Mouse (Mus musculus): ENCODE data around the gene H2-T22. TPM values are rescaled to one million over a fixed set of nuclear protein-coding genes. Genes with fewer than 3 reads are reported as not detected.

H2-T22 gene
- total RNA-seq, 4 experiments from 2014 or later, result 17.7 to 21.2 (median 18.6) TPM

- DNase-seq (ENCODE audit: low spot score in 2 of 2), result no peak
Observed at GRCm38 (mm10) chr17:35998545-35999305, 43.8 kb downstream of the H2-T22 start.

- no peak for DNase-seq (ENCODE audit: low spot score in 2 of 2)
Observed at GRCm38 (mm10) chr17:35997713-35998510, 44.6 kb downstream of the H2-T22 start.

DNA sequence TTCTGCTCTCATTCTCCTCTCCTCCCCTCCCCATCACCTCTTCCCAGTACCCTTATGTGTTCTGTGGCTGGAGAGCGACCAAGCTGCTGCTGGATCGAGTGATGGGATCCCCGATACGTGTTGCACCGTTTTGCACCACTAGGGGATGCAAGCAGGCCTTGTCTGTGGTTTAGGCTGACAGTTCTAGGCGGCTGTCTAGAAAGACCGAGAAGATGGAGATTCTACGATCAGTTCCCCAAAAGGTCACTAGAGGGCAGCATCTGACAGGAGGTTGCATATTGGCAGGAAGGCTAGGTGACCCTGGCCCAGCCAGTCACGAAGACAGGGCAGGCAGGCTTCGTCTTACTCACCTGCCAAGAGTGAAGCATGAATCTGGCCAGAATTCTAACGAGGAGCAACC lies 45.6 kb downstream of the H2-T22 start:
- DNase-seq (ENCODE audit: low spot score in 2 of 2), result peak; percentile 81 to 90

DNA sequence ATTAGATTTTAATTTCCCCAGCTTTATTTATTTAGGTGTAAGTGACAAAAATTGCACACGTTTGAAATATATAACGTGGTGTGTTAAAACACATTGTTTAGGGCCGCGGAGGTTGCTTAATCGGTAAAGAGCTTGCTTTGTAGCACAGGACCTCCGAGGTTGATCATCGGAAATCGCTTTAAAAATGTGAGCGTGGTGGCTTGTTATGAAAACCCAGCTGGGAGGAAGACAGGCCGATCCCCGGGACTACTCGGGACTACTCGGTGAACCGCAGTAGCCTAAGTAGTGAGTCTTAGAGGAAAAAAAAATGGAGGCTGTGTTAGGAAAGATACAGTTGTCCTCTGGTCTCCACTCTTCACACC lies 47.7 kb downstream of the H2-T22 start:
- no peak for DNase-seq (ENCODE audit: low spot score in 2 of 2)

DNA sequence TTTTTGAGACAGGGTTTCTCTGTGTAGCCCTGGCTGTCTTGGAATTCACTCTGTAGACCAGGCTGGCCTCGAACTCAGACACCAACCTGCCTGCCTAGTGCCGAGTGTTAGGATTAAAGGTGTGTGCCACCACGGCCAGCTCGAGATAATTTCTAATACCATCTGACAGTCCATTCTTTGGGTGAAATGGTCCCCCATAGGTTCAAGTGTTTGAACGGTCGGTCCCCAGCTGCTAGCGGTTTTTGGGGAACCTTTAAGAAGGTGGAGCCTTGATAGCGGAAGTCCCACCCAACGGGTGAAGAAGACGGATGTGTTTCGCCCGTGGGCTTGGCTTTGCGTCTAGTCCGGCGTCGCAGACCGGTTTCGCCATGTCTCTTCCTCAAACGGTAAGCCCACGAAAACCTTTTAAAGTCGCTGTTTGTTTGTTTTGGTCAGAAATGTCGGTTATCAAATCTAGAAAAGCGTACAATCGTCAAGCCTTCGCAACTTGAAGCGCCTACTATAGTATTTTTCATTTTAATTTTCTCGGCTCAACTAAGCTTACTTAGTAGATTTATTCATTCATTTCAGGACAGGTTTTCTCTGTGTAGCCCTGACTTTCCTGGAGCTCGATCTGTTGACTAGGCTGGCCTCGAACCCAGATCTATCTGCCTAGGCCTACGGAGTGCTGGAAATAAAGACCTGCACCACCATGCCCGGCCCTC lies 48.2 kb downstream of the H2-T22 start:
- peak; percentile 71 to 74 for DNase-seq (ENCODE audit: low spot score in 2 of 2)

DNA sequence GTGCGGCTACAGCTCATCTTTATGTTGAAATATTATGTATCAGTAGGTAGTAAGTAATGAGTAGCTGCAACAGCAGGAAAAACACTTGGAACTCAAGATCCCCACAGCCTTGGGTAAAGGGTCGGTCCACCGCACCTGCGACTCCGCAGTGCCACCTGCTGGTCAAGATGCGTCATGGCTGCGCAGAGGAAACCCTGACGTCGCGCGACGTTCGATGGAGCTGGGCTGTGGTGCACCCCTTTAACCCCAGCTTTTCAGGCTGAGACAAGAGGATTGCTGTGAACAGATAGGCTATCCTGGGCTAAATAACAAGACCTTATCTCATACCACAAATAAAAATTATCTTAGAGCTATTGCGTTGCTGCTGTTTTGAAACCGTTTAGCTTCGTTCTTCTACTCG lies 48.9 kb downstream of the H2-T22 start:
- peak; percentile 44 to 48 for DNase-seq (ENCODE audit: low spot score in 2 of 2)

GRCm38 (mm10) chr17:35991781-35992180 lies 50.8 kb downstream of the H2-T22 start:
- no peak for DNase-seq (ENCODE audit: low spot score in 2 of 2)

Other genes starting within 250 kb of the H2-T22 start
- gene Ier3, start 221.1 kb downstream of the H2-T22 start, total RNA-seq (2022), result 10 to 100 TPM; 11.1 to 17.3 (median 15.2) TPM
- 100 to 1,000 TPM; 118 to 151 (median 137) TPM for gene Flot1, start 219.5 kb downstream of the H2-T22 start, total RNA-seq (2022)
- gene Tubb5, start 204.4 kb downstream of the H2-T22 start, total RNA-seq (2022), result 100 to 1,000 TPM; 430 to 459 (median 451) TPM
- gene Mdc1, start 201.2 kb downstream of the H2-T22 start, total RNA-seq (2022), result 10 to 100 TPM; 13.8 to 21.2 (median 18.2) TPM
- gene Nrm, start 181.4 kb downstream of the H2-T22 start, total RNA-seq (2022), result 1 to 10 TPM; 2.6 to 3.4 (median 3.0) TPM
- gene Ppp1r18, start 177.2 kb downstream of the H2-T22 start, total RNA-seq (2022), result 10 to 100 TPM in 2 of 4 experiments, 1 to 10 TPM in 2; 9.1 to 15.0 (median 10.9) TPM
- 10 to 100 TPM; 28.1 to 30.6 (median 29.0) TPM for gene Dhx16, start 162.9 kb downstream of the H2-T22 start, total RNA-seq (2022)
- gene 2310061I04Rik, start 145.3 kb downstream of the H2-T22 start, total RNA-seq (2022), result 10 to 100 TPM; 40.3 to 63.3 (median 51.9) TPM
- gene Atat1, start 132.7 kb downstream of the H2-T22 start, total RNA-seq (2022), result 10 to 100 TPM; 52.5 to 57.0 (median 53.1) TPM
- gene Mrps18b, start 126.4 kb downstream of the H2-T22 start, total RNA-seq (2022), result 10 to 100 TPM; 42.6 to 48.7 (median 47.6) TPM
- 10 to 100 TPM; 61.5 to 70.4 (median 63.2) TPM for gene Ppp1r10, start 126.3 kb downstream of the H2-T22 start, total RNA-seq (2022)
- 10 to 100 TPM; 60.6 to 75.4 (median 65.0) TPM for gene Abcf1, start 73.0 kb downstream of the H2-T22 start, total RNA-seq (2022)
- 100 to 1,000 TPM; 180 to 196 (median 184) TPM for gene Gnl1, start 62.9 kb downstream of the H2-T22 start, total RNA-seq (2022)
- 10 to 100 TPM; 35.3 to 44.5 (median 38.4) TPM for gene Prr3, start 62.5 kb downstream of the H2-T22 start, total RNA-seq (2022)
- 1 to 10 TPM; 1.1 to 3.3 (median 1.6) TPM for gene H2-T24, start 22.2 kb downstream of the H2-T22 start, total RNA-seq (2022)
- 10 to 100 TPM; 15.9 to 25.5 (median 21.3) TPM for gene H2-T23, start 9.9 kb downstream of the H2-T22 start, total RNA-seq (2022)
- not detected for gene Gm6034, start 214 bp upstream of the H2-T22 start, total RNA-seq (2022)
- 1 to 10 TPM in 3 of 4 experiments, under 1 TPM in 1; 0.72 to 3.4 (median 2.0) TPM for gene Gm11127, start 15.6 kb upstream of the H2-T22 start, total RNA-seq (2022)
- gene Gm19684, start 78.9 kb upstream of the H2-T22 start, total RNA-seq (2022), result under 1 TPM in 2 of 4 experiments, not detected in 2; 0.23 to 0.52 TPM
- under 1 TPM in 1 of 4 experiments, not detected in 3; 0.43 TPM for gene Gm7030, start 86.7 kb upstream of the H2-T22 start, total RNA-seq (2022)
- gene Gm8909, start 125.8 kb upstream of the H2-T22 start, total RNA-seq (2022), result not detected
- not detected for gene H2-T3, start 147.5 kb upstream of the H2-T22 start, total RNA-seq (2022)
- gene Rpp21, start 215.3 kb upstream of the H2-T22 start, total RNA-seq (2022), result 10 to 100 TPM; 34.6 to 47.5 (median 38.3) TPM
- 10 to 100 TPM; 20.6 to 24.7 (median 23.3) TPM for gene Trim39, start 229.5 kb upstream of the H2-T22 start, total RNA-seq (2022)
- not detected for gene H2-M10.2, start 243.7 kb upstream of the H2-T22 start, total RNA-seq (2022)

Data from left cerebral cortex, adult 8-10 months (tissue).